Mouse (Mus musculus): Measurements from ENCODE around the gene Ralgds.

- no peak for TF ChIP-seq CHD1 (IDR thresholded peaks at IDR 0.05; ENCODE audit: low read depth, low read length)
- peak; percentile 40 to 59 for TF ChIP-seq CTCF (conservative IDR thresholded peaks at IDR 0.05 in 1 of 2, IDR thresholded peaks at IDR 0.05 in 1 of 2; ENCODE audit: low read depth in 2 of 2, low read length in 2 of 2)
- no peak for TF ChIP-seq BHLHE40 (IDR thresholded peaks at IDR 0.05; ENCODE audit: low read depth, low read length)
- no peak for TF ChIP-seq ETS1 (conservative IDR thresholded peaks at IDR 0.05; ENCODE audit: low read depth, low read length)
- no peak for TF ChIP-seq POLR2A (IDR thresholded peaks at IDR 0.05; ENCODE audit: low read depth, low read length)
- no peak for TF ChIP-seq MEF2A (IDR thresholded peaks at IDR 0.05; ENCODE audit: borderline replicate concordance, low read depth, low read length)
- no peak for TF ChIP-seq TBP (conservative IDR thresholded peaks at IDR 0.05; ENCODE audit: low read depth, low read length)
- no peak for TF ChIP-seq MAX (IDR thresholded peaks at IDR 0.05; ENCODE audit: low read length)
- TF ChIP-seq USF1 (IDR thresholded peaks at IDR 0.05; ENCODE audit: low read depth, low read length): no peak
- TF ChIP-seq MXI1 (IDR thresholded peaks at IDR 0.05; ENCODE audit: low read depth, low read length): no peak
Observed at GRCm38 (mm10) chr2:28578003-28578402, 65.1 kb downstream of the Ralgds start.

All from CH12.LX (cell line).